Mouse (Mus musculus) gastrocnemius, postnatal 10 days (tissue): ENCODE measurements around the gene Hist2h2be. TPM values are rescaled to one million over a fixed set of nuclear protein-coding genes. Genes with fewer than 3 reads are reported as not detected.
"Not testable (repeated sequence)": the region's sequence is repeated elsewhere in the genome, so short reads cannot be mapped to it uniquely, and the experiment has no call there.

Source experiments
- DNase-seq: peaks from one replicate; pipeline ENCODE4 v3.0.0; 2021; ENCODE audit warnings: mixed read lengths
- microRNA-seq, 2 experiments: library from miRNA; unstranded; fragments of <30 nt; microRNA quantifications; one replicate each; pipeline ENCODE4 v1.2.0; 2021
- total RNA-seq, 2 experiments: library from RNA; stranded (reverse); gene quantifications; 2 replicates each; pipeline ENCODE4 v1.2.3; 2021

The Hist2h2be gene
- total RNA-seq, 2 experiments from 2014 or later: 3.7 to 4.7 TPM

DNA sequence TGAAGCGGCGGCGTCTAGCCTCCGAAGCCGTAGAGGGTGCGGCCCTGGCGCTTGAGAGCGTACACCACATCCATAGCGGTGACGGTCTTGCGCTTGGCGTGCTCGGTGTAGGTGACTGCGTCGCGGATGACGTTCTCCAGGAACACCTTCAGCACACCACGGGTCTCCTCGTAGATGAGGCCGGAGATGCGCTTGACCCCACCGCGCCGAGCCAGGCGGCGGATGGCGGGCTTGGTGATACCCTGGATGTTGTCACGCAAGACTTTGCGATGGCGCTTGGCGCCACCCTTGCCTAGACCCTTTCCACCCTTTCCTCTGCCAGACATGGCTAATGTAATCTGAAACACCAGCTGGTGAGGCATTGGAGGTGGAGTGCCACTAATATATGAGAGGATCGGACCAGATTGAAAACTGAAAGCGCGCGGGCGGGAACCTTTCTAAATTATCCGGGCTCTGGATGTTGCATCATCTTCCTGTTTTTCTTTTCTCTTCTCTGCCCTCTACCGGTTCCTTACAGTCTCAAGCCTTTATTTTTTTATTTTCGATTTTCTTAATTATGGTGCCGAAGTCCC is 42.1 kb downstream of the Hist2h2be start, which contains the start of gene Hist2h4:
Gene Hist2h4 (minus strand): TSS at position 333 of the 572 bp plus-strand sequence.
- peak; percentile 85 for DNase-seq

DNA sequence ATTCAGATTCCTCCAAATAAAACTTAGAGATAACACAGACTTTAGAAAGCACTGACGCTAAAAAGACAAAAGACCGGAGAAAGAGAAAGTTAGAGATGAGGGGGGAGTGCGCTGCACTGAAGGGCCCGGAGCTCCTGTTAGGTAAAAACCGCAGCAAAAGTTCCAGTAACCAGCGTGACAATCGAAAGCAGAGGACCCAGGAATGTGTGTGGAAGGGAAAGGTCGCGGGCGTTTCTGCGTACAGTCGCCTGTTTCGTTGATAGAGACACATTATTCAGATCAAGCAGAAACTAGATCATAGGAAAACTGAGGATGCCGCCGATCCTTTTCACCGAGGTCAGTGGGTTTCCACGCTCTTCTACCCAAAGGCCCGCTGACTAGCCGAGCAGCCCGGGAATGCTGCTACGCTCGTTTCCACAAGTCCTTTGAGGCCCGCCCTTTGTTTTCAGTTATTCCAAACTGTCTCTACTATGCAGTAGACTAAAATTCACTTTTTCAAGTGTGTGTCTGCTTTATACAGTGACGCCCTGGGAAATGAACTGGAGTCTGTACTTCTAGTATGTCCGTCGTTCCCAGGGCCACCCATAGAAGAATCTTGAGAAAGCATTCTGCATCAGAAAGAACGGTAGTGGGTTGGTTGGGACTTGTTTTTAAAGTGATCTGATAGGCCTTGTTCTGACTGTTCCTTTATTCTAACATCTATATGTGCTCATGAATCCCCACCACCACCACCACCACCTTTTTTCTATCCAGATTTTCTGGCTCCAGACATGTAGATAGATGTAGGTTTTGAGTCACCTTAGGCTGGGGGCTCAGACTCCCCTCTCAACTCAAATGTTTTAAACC is 42.9 kb downstream of the Hist2h2be start:
- peak; percentile 29 for DNase-seq

DNA sequence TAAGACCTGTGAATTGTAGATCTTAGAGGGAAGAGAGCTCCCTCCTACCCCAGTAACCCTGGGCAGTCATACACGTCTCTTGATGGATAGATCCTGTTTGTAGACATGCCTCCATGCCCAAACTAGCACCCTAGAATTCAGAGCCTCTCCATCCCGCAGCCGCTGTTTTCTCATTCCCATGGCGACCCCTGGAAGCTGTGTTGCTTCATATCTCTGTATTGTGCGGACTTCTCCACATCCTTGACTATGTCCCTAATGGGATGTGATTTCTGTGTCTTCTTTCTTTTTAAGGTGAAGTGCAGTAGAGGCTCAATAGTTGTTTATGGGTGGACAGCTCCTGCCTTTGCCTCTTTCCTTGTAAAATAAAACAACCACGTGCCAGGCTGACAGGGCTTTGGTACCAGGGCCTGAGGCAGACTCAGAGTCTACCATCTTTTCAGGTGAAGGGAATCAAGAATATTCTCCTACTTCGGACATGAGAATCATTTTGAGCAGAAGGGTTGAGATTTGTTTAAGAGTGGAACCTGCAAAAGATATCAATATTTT is 43.6 kb downstream of the Hist2h2be start:
- DNase-seq: no peak

- DNase-seq: no peak
Measured at GRCm38 (mm10) chr3:96266132-96266710, 45.3 kb downstream of the Hist2h2be start.

DNA sequence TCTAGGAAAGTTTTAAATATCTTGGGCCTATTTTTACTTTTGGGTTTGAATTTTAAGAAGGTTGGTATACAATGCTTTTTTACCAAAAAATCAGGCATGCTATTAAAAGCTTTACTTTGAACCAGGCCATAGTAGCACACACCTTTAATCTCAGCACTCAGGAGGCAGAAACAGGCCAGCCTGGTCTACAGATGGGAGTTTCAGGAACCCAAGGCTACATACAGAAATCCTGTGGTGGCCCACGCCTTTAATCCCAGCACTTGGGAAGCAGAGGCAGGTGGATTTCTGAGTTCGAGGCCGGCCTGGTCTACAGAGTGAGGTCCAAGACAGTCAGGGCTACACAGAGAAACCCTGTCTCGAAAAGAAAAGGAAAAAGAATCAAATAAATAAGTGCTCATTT is 46.6 kb downstream of the Hist2h2be start:
- DNase-seq: no peak

DNA sequence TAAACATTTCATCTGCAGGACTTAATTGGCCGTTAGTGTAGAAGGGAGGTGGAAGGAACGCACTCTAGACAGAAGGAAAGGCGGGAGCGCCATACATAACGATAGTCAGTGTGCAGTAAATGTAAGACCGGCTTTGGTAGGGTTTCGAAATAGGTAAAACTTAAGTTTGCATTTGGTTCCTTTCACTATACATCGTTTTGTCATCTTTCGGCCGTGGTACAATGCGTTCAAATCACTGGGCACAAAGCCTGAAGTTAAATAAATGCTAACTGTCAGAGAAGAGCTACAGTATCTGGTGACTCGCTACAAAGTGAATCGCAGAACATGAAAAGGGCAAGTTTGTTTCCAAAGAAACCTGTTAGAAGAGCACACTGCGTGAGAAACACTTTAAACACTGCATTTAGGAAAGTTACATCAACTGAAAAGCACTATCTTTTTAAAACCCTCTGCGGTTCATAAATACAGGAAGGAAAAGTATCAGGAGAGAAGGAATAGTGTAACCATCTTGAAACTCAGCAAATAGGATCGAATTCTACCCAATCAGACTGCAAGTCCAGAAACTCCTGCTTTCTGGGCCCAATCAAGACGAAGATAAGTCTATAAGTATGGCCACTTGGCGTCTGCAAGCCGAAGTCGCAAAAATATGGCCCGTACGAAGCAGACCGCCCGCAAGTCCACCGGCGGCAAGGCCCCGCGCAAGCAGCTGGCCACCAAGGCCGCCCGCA is 47.3 kb downstream of the Hist2h2be start, which contains the start of gene Hist2h3b:
Gene Hist2h3b (plus strand): TSS at position 604 of the 725 bp plus-strand sequence.
- peak; percentile 66 for DNase-seq

DNA sequence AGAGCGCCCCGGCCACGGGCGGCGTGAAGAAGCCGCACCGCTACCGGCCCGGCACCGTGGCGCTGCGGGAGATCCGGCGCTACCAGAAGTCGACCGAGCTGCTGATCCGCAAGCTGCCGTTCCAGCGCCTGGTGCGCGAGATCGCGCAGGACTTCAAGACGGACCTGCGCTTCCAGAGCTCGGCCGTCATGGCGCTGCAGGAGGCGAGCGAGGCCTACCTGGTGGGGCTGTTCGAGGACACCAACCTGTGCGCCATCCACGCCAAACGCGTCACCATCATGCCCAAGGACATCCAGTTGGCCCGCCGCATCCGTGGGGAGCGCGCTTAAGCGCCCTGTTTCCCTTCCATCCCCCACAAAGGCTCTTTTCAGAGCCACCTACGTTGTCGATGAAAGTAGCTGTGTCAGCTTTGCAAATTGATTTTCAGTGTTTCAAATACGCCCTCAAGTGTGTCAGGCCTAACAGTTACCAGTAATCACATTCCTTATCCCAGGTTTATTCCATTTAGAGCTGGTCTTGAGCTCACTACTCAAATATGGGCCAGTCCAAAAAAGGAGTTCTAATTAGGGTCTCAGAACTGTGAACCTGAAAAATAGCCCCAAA is 48.0 kb downstream of the Hist2h2be start:
- not testable (repeated sequence) for DNase-seq

DNA sequence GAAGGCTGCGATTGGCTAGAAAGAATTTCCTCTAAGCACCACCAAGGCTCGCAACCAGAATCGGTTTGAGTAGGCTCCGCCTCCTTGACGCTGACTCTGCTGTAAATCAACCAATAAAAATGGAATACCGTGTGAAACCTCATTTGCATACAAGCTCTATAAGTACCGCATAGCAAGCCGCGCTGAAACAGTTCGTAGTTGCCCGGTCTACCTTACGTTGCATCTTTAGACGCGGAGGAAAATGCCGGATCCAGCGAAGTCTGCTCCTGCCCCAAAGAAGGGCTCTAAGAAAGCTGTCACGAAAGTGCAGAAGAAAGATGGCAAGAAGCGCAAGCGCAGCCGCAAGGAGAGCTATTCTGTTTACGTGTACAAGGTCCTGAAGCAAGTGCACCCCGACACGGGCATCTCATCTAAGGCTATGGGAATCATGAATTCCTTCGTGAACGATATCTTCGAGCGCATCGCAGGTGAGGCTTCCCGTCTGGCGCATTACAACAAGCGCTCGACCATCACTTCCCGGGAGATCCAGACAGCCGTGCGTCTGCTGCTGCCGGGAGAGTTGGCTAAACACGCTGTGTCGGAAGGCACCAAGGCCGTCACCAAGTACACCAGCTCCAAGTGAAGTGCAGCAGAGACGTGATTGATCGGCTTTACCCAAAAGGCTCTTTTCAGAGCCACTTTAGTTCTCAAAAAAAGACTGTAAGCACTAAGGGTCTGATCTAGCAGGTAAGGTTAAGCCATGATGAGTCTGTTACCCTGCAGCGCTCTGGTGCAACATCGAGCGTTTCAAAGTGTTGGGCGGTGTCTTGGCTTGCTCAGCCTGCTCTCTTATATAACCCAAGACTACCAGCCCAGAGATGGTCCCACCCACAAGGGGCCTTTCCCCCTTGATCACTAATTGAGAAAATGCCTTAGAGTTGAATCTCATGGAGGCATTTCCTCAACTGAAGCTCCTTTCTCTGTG is 48.9 kb downstream of the Hist2h2be start, which contains the start of gene Hist2h2bb:
Gene Hist2h2bb (plus strand): TSS at position 242 of the 964 bp plus-strand sequence.
- DNase-seq: peak; percentile 68

Small RNAs within 50 kb of the gene (microRNA-seq; reads per million reads assigned to microRNA genes)
- gene Gm44492 (0 to 0.25 reads per million in 2 experiments), gene Gm47311 (0 reads per million in 2 experiments), gene Gm47313 (0 reads per million in 2 experiments)

Other genes with a start within 250 kb of the Hist2h2be start
- 10 to 100 TPM; 56.2 to 67.9 TPM for gene Plekho1, start 225.1 kb upstream of the Hist2h2be start, total RNA-seq
- gene Vps45, start 162.7 kb upstream of the Hist2h2be start, total RNA-seq: 10 to 100 TPM; 25.4 to 27.3 TPM
- gene Otud7b, start 116.6 kb upstream of the Hist2h2be start, total RNA-seq: 10 to 100 TPM; 49.3 to 55.9 TPM
- 10 to 100 TPM in 1 of 2 experiments, 1 to 10 TPM in 1; 4.3 to 12.0 TPM for gene Mtmr11, start 59.1 kb upstream of the Hist2h2be start, total RNA-seq
- 10 to 100 TPM; 18.4 to 22.5 TPM for gene Sf3b4, start 48.8 kb upstream of the Hist2h2be start, total RNA-seq
- gene Sv2a, start 40.0 kb upstream of the Hist2h2be start, total RNA-seq: 1 to 10 TPM; 4.1 TPM
- gene Bola1, start 1.4 kb upstream of the Hist2h2be start, total RNA-seq: 10 to 100 TPM; 23.3 to 28.3 TPM
- 10 to 100 TPM; 10.3 to 10.7 TPM for gene Hist2h2ab, start 1.3 kb upstream of the Hist2h2be start, total RNA-seq
- 10 to 100 TPM; 77.5 to 90.5 TPM for gene Hist2h2ac, start 239 bp upstream of the Hist2h2be start, total RNA-seq
- gene Hist2h3c2, start 18.0 kb downstream of the Hist2h2be start, total RNA-seq: 10 to 100 TPM; 79.1 to 93.5 TPM
- gene Hist2h2aa2, start 19.2 kb downstream of the Hist2h2be start, total RNA-seq: 100 to 1,000 TPM; 666 to 717 TPM
- gene Hist2h2aa1, start 24.4 kb downstream of the Hist2h2be start, total RNA-seq: 10 to 100 TPM; 10.2 to 16.2 TPM
- gene Hist2h3c1, start 25.6 kb downstream of the Hist2h2be start, total RNA-seq: 1 to 10 TPM in 1 of 2 experiments, under 1 TPM in 1; 0.43 to 1.8 TPM
- 10 to 100 TPM; 40.0 to 46.5 TPM for gene Hist2h4, start 42.2 kb downstream of the Hist2h2be start, total RNA-seq
- 100 to 1,000 TPM; 371 to 396 TPM for gene Hist2h3b, start 47.5 kb downstream of the Hist2h2be start, total RNA-seq
- gene Hist2h2bb, start 48.6 kb downstream of the Hist2h2be start, total RNA-seq: 100 to 1,000 TPM; 371 to 420 TPM
- 1 to 10 TPM in 1 of 2 experiments, under 1 TPM in 1; 0.56 to 1.2 TPM for gene Fcgr1, start 72.8 kb downstream of the Hist2h2be start, total RNA-seq
- not detected for gene BC107364, start 231.2 kb downstream of the Hist2h2be start, total RNA-seq